Mouse (Mus musculus): ENCODE measurements around the gene Gbp2. TPM values are rescaled to one million over a fixed set of nuclear protein-coding genes. Genes with fewer than 3 reads are reported as not detected.

Gbp2 gene
- total and polyA plus RNA-seq, 3 experiments = 0.03 to 0.04 TPM; not detected in 1

DNA sequence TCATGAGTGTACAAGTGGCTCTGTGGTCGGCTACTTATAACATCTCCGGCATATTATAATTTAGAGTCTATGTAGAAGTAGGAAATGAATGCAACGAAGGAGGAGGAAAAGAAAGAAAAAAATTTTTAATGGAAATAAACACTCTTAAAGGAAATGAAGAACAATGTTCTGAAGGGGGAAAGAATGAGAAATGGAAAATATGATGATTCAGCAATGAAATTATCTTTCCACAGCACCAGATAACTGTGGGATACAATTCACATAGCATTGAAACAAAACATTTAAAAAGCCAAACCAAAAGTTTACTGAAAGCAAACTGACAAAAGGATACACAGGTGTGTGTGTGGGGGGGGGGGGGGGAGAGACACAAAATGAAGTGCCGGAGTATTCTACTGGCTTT, 37.3 kb upstream of the Gbp2 start:
- no peaks in the 10 kb centered on the region; a peak in 1 of 4 replicates for H3K27me3 ChIP-seq (ENCODE audit: control insufficient read depth in 1 of 2, insufficient read depth in 2 of 2, low read length in 2 of 2)
- H3K36me3 ChIP-seq (ENCODE audit: control insufficient read depth in 1 of 2, insufficient read depth in 2 of 2, low read length in 2 of 2) = no peaks in the 10 kb centered on the region
- no peak overlapping the region for H3K4me3 ChIP-seq (ENCODE audit: control insufficient read depth in 1 of 2, insufficient read depth in 1 of 2, low read depth in 2 of 2, low read length in 2 of 2)
- no peaks in the 10 kb centered on the region for H3K9me3 ChIP-seq (replicated peaks; ENCODE audit: insufficient read depth, low read length)
- DNase-seq (ENCODE audit: low read depth, low spot score) = no peak
- H3K27ac ChIP-seq (ENCODE audit: control insufficient read depth, low read depth, low read length) = no peak overlapping the region
- no peaks in the 10 kb centered on the region for H3K4me1 ChIP-seq (ENCODE audit: control insufficient read depth in 1 of 2, insufficient read depth in 2 of 2, low read length in 2 of 2)
- H3K79me2 ChIP-seq (ENCODE audit: control insufficient read depth, insufficient read depth, low read length, poor library complexity) = no peaks in the 10 kb centered on the region
- no peak overlapping the region for H3K9ac ChIP-seq (ENCODE audit: control insufficient read depth, low read depth, low read length, poor library complexity, severe bottlenecking)
- TF ChIP-seq UBTF (IDR thresholded peaks at IDR 0.05; ENCODE audit: borderline replicate concordance, insufficient read depth, low read depth, low read length) = no peak
- no peak for TF ChIP-seq GABPA (IDR thresholded peaks at IDR 0.05; ENCODE audit: low read depth, low read length)
- TF ChIP-seq ZC3H11A (IDR thresholded peaks at IDR 0.05; ENCODE audit: low read depth, low read length) = no peak
- TF ChIP-seq POLR2AphosphoS2 (IDR thresholded peaks at IDR 0.05; ENCODE audit: low read length) = no peak
- no peak for TF ChIP-seq MYB (IDR thresholded peaks at IDR 0.05; ENCODE audit: low read depth, low read length)
- no peak for TF ChIP-seq RCOR1 (IDR thresholded peaks at IDR 0.05; ENCODE audit: low read depth, low read length)
- no peak for TF ChIP-seq ZMIZ1 (IDR thresholded peaks at IDR 0.05; ENCODE audit: low read depth, low read length)
- no peak for TF ChIP-seq SIN3A (IDR thresholded peaks at IDR 0.05; ENCODE audit: low read length)
- TF ChIP-seq ZNF384 (IDR thresholded peaks at IDR 0.05; ENCODE audit: low read depth, low read length) = no peak
- TF ChIP-seq KAT2A (conservative IDR thresholded peaks at IDR 0.05; ENCODE audit: low read depth, low read length) = no peak
- TF ChIP-seq ETS1 (IDR thresholded peaks at IDR 0.05; ENCODE audit: low read depth, low read length) = no peak
- TF ChIP-seq USF2 (IDR thresholded peaks at IDR 0.05; ENCODE audit: borderline replicate concordance in 1 of 2, insufficient read depth in 1 of 2, low read depth in 1 of 2, low read length in 2 of 2) = no peak
- TF ChIP-seq CHD2 (IDR thresholded peaks at IDR 0.05; ENCODE audit: low read length) = no peak
- no peak for TF ChIP-seq POLR2A (IDR thresholded peaks at IDR 0.05; ENCODE audit: control insufficient read depth in 1 of 2, insufficient read depth in 1 of 2, low read depth in 1 of 2, low read length in 2 of 2, poor library complexity in 1 of 2)
- no peak for TF ChIP-seq SMC3 (IDR thresholded peaks at IDR 0.05; ENCODE audit: low read depth, low read length)
- TF ChIP-seq ZKSCAN1 (IDR thresholded peaks at IDR 0.05; ENCODE audit: low read depth, low read length) = no peak
- no peak for TF ChIP-seq RAD21 (IDR thresholded peaks at IDR 0.05; ENCODE audit: low read depth, low read length)
- TF ChIP-seq CTCF (IDR thresholded peaks at IDR 0.05 in 2 of 3, conservative IDR thresholded peaks at IDR 0.05 in 1 of 3; ENCODE audit: control insufficient read depth in 1 of 3, insufficient read depth in 1 of 3, low read depth in 2 of 3, low read length in 3 of 3, poor library complexity in 1 of 3, severe bottlenecking in 1 of 3) = no peak
- TF ChIP-seq HCFC1 (IDR thresholded peaks at IDR 0.05; ENCODE audit: low read depth, low read length) = no peak
- no peak for TF ChIP-seq MYC (IDR thresholded peaks at IDR 0.05; ENCODE audit: low read depth, low read length)

DNA sequence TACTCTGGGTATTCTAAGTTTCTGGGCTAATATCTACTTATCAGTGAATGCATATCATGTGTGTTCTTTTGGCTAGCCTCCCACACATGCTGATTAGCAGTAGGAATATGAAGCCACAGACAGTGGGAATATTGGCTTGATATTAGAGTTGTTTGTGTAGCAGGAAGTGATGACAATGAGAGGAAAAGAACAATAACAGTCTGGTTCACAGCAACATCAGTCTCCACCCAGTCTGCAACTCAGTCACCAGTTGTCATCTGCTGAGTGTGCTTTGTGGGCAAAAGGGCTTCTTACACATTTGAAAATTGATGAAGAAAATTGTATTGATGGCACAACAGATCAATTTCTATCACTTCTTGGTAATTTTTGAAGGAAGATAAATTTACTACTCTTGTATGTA, 33.0 kb upstream of the Gbp2 start:
- Histone ChIP-seq H3K27ac (ENCODE audit: control insufficient read depth, low read depth, low read length) (no peak overlapping the region), H3K9ac (ENCODE audit: control insufficient read depth, low read depth, low read length, poor library complexity, severe bottlenecking) (no peak overlapping the region), H3K4me3 (ENCODE audit: control insufficient read depth in 1 of 2, insufficient read depth in 1 of 2, low read depth in 2 of 2, low read length in 2 of 2) (no peak overlapping the region), H3K79me2 (ENCODE audit: control insufficient read depth, insufficient read depth, low read length, poor library complexity) (no peaks in the 10 kb centered on the region), H3K9me3 (replicated peaks; ENCODE audit: insufficient read depth, low read length) (no peaks in the 10 kb centered on the region), H3K4me1 (ENCODE audit: control insufficient read depth in 1 of 2, insufficient read depth in 2 of 2, low read length in 2 of 2) (no peaks in the 10 kb centered on the region), H3K27me3 (ENCODE audit: control insufficient read depth in 1 of 2, insufficient read depth in 2 of 2, low read length in 2 of 2) (no peaks in the 10 kb centered on the region; a peak in 1 of 4 replicates), H3K36me3 (ENCODE audit: control insufficient read depth in 1 of 2, insufficient read depth in 2 of 2, low read length in 2 of 2) (no peaks in the 10 kb centered on the region)
- no peak for TF ChIP-seq EP300 (IDR thresholded peaks at IDR 0.05; ENCODE audit: low read depth in 1 of 2, low read length in 2 of 2)
- no peak for TF ChIP-seq ZKSCAN1 (IDR thresholded peaks at IDR 0.05; ENCODE audit: low read depth, low read length)
- TF ChIP-seq MEF2A (IDR thresholded peaks at IDR 0.05; ENCODE audit: extremely low read depth, insufficient replicate concordance, low read depth, low read length, poor library complexity, severe bottlenecking) = no peak
- DNase-seq (ENCODE audit: low read depth, low spot score) = no peak
